Mouse (Mus musculus): ENCODE data around the gene Ms4a10. TPM values are rescaled to one million over a fixed set of nuclear protein-coding genes. Genes with fewer than 3 reads are reported as not detected.

The Ms4a10 gene
- polyA plus RNA-seq, 1 experiment from 2014 or later = not detected

GRCm38 (mm10) chr19:10952021-10952939, 22.2 kb downstream of the Ms4a10 start:
- H3K36me3 ChIP-seq = no peaks in the 10 kb centered on the region
- WGBS (ENCODE audit: insufficient replicate concordance) = 45% methylated on average over 11 of the region's 11 CpGs
- no peak overlapping the region for H3K4me3 ChIP-seq
- no peaks in the 10 kb centered on the region for H3K9me3 ChIP-seq (replicated peaks)
- H3K9ac ChIP-seq = no peak overlapping the region
- H3K4me2 ChIP-seq = no peak overlapping the region
- no peak overlapping the region for H3K27ac ChIP-seq
- ATAC-seq = no peak
- peaks cover 21% of the 10 kb centered on the region for H3K27me3 ChIP-seq (replicated peaks)
- peaks cover 23% of the 10 kb centered on the region for H3K4me1 ChIP-seq

GRCm38 (mm10) chr19:10949558-10949957, 24.9 kb downstream of the Ms4a10 start:
- WGBS (ENCODE audit: insufficient replicate concordance) = 27% methylated on average over 9 of the region's 9 CpGs
- Histone ChIP-seq H3K27ac (peak overlapping the region; percentile 72), H3K27me3 (replicated peaks) (peaks cover 12% of the 10 kb centered on the region), H3K4me3 (peak overlapping the region; percentile 76), H3K9me3 (replicated peaks) (no peaks in the 10 kb centered on the region), H3K4me2 (peak overlapping the region; percentile 88), H3K36me3 (peaks cover 22% of the 10 kb centered on the region), H3K9ac (peak overlapping the region; percentile 48), H3K4me1 (peaks cover 48% of the 10 kb centered on the region)
- 0 out of 2 replicates have a peak, but pooled peaks have one; percentile 6 for ATAC-seq

GRCm38 (mm10) chr19:10949112-10949511, 25.4 kb downstream of the Ms4a10 start, which contains the start of gene Ccdc86:
TSS of gene Ccdc86 (minus strand) at chr19:10949266.
- H3K4me1 ChIP-seq = peaks cover 48% of the 10 kb centered on the region

GRCm38 (mm10) chr19:10948416-10948815, 26.1 kb downstream of the Ms4a10 start:
- H3K27ac ChIP-seq = peak overlapping the region; percentile 2; the same call in 1 of the 2 replicates
- under 1% methylated on average over 20 of the region's 20 CpGs for WGBS (ENCODE audit: insufficient replicate concordance)

More at GRCm38 (mm10) chr19:10949112-10949511, 25.4 kb downstream of the Ms4a10 start, which contains the start of gene Ccdc86:
- 0% methylated on average over 30 of the region's 30 CpGs for WGBS (ENCODE audit: insufficient replicate concordance)
- no peaks in the 10 kb centered on the region for H3K9me3 ChIP-seq (replicated peaks)
- peak within 1 kb of the TSS; percentile 87 for H3K9ac ChIP-seq
- H3K4me3 ChIP-seq = peak within 1 kb of the TSS; percentile 76
- H3K27ac ChIP-seq = peak within 1 kb of the TSS; percentile 72
- H3K36me3 ChIP-seq = peaks cover 27% of the 10 kb centered on the region
- peak; percentile 96 for ATAC-seq
- peaks cover 11% of the 10 kb centered on the region for H3K27me3 ChIP-seq (replicated peaks)
- peak within 1 kb of the TSS; percentile 88 for H3K4me2 ChIP-seq

GRCm38 (mm10) chr19:10947219-10947618, 27.3 kb downstream of the Ms4a10 start:
- peak overlapping the region; percentile 88 for H3K4me2 ChIP-seq
- peaks cover 45% of the 10 kb centered on the region for H3K4me1 ChIP-seq
- ATAC-seq = no peak
- no peaks in the 10 kb centered on the region for H3K9me3 ChIP-seq (replicated peaks)
- no peak overlapping the region for H3K27ac ChIP-seq
- H3K4me3 ChIP-seq = peak overlapping the region; percentile 76
- H3K27me3 ChIP-seq (replicated peaks) = no peaks in the 10 kb centered on the region; the same call in 1 of the 2 replicates
- H3K9ac ChIP-seq = peak overlapping the region; percentile 87
- WGBS (ENCODE audit: insufficient replicate concordance) = 74% methylated on average over 5 of the region's 5 CpGs
- H3K36me3 ChIP-seq = peaks cover 46% of the 10 kb centered on the region

More at GRCm38 (mm10) chr19:10948416-10948815, 26.1 kb downstream of the Ms4a10 start:
- peaks cover 34% of the 10 kb centered on the region for H3K36me3 ChIP-seq
- peaks cover 6% of the 10 kb centered on the region; the same call in 1 of the 2 replicates for H3K27me3 ChIP-seq (replicated peaks)
- H3K4me3 ChIP-seq = peak overlapping the region; percentile 76
- H3K4me1 ChIP-seq = peaks cover 48% of the 10 kb centered on the region
- peak overlapping the region; percentile 87 for H3K9ac ChIP-seq
- no peaks in the 10 kb centered on the region for H3K9me3 ChIP-seq (replicated peaks)
- peak overlapping the region; percentile 88 for H3K4me2 ChIP-seq
- peak; percentile 1; the same call in 1 of the 2 replicates for ATAC-seq

GRCm38 (mm10) chr19:10946506-10946905, 28.0 kb downstream of the Ms4a10 start:
- ATAC-seq = no peak
- Histone ChIP-seq H3K9ac (peak overlapping the region; percentile 87), H3K27ac (no peak overlapping the region), H3K27me3 (replicated peaks) (no peaks in the 10 kb centered on the region), H3K4me2 (peak overlapping the region; percentile 88), H3K9me3 (replicated peaks) (no peaks in the 10 kb centered on the region), H3K4me3 (peak overlapping the region; percentile 76), H3K36me3 (peaks cover 53% of the 10 kb centered on the region), H3K4me1 (peaks cover 45% of the 10 kb centered on the region)
- WGBS (ENCODE audit: insufficient replicate concordance) = 64% methylated on average over 3 of the region's 3 CpGs

GRCm38 (mm10) chr19:10943955-10944354, 30.5 kb downstream of the Ms4a10 start:
- no peak overlapping the region for H3K4me3 ChIP-seq
- no peak for ATAC-seq
- no peak overlapping the region for H3K4me2 ChIP-seq
- H3K27me3 ChIP-seq (replicated peaks) = no peaks in the 10 kb centered on the region
- no peaks in the 10 kb centered on the region for H3K9me3 ChIP-seq (replicated peaks)
- H3K36me3 ChIP-seq = peaks cover 55% of the 10 kb centered on the region
- no peak overlapping the region for H3K9ac ChIP-seq
- 81% methylated on average over 3 of the region's 3 CpGs for WGBS (ENCODE audit: insufficient replicate concordance)
- H3K27ac ChIP-seq = no peak overlapping the region
- H3K4me1 ChIP-seq = peaks cover 57% of the 10 kb centered on the region

GRCm38 (mm10) chr19:10940801-10941457, 33.5 kb downstream of the Ms4a10 start:
- 8% methylated on average over 40 of the region's 40 CpGs for WGBS (ENCODE audit: insufficient replicate concordance)
- Histone ChIP-seq H3K4me2 (peak overlapping the region; percentile 92), H3K9me3 (replicated peaks) (no peaks in the 10 kb centered on the region), H3K4me3 (peak overlapping the region; percentile 50), H3K9ac (peak overlapping the region; percentile 67), H3K27me3 (replicated peaks) (no peaks in the 10 kb centered on the region), H3K27ac (peak overlapping the region; percentile 3; the same call in 1 of the 2 replicates), H3K36me3 (peaks cover 45% of the 10 kb centered on the region), H3K4me1 (peaks cover 53% of the 10 kb centered on the region)
- ATAC-seq = peak; percentile 52

- Histone ChIP-seq H3K4me3 (peak overlapping the region; percentile 50), H3K4me1 (peaks cover 48% of the 10 kb centered on the region), H3K27ac (peak overlapping the region; percentile 3; the same call in 1 of the 2 replicates), H3K4me2 (peak overlapping the region; percentile 92), H3K9ac (peak overlapping the region; percentile 67), H3K27me3 (replicated peaks) (no peaks in the 10 kb centered on the region), H3K36me3 (peaks cover 40% of the 10 kb centered on the region), H3K9me3 (replicated peaks) (no peaks in the 10 kb centered on the region)
- 19% methylated on average over 37 of the region's 37 CpGs for WGBS (ENCODE audit: insufficient replicate concordance)
- peak; percentile 74 for ATAC-seq
These were observed 34.2 kb downstream of the Ms4a10 start for GRCm38 (mm10) chr19:10940097-10940800.

- ATAC-seq = no peak
- H3K27ac ChIP-seq = no peak overlapping the region
- peaks cover 48% of the 10 kb centered on the region for H3K4me1 ChIP-seq
- H3K4me3 ChIP-seq = no peak overlapping the region
- no peaks in the 10 kb centered on the region for H3K9me3 ChIP-seq (replicated peaks)
- H3K9ac ChIP-seq = no peak overlapping the region
- WGBS (ENCODE audit: insufficient replicate concordance) = 19% methylated on average over 3 of the region's 3 CpGs
- no peak overlapping the region for H3K4me2 ChIP-seq
- peaks cover 25% of the 10 kb centered on the region for H3K36me3 ChIP-seq
- H3K27me3 ChIP-seq (replicated peaks) = 0 out of 2 replicates have a peak, but pooled peaks cover 7% of the 10 kb centered on the region
These were observed 35.7 kb downstream of the Ms4a10 start for GRCm38 (mm10) chr19:10938771-10939170.

- H3K4me1 ChIP-seq = peaks cover 48% of the 10 kb centered on the region
- no peak within 1 kb of the TSS for H3K9ac ChIP-seq
- H3K4me2 ChIP-seq = peak within 1 kb of the TSS; percentile 23
- peaks cover 9% of the 10 kb centered on the region for H3K36me3 ChIP-seq
- H3K9me3 ChIP-seq (replicated peaks) = no peaks in the 10 kb centered on the region
- H3K27ac ChIP-seq = 0 out of 2 replicates have a peak within 1 kb of the TSS, but pooled peaks have one; percentile 1
- H3K27me3 ChIP-seq (replicated peaks) = 0 out of 2 replicates have a peak, but pooled peaks cover 7% of the 10 kb centered on the region
- peak; percentile 75 for ATAC-seq
- H3K4me3 ChIP-seq = no peak within 1 kb of the TSS
- WGBS (ENCODE audit: insufficient replicate concordance) = 14% methylated on average over 5 of the region's 5 CpGs
These were observed 37.3 kb downstream of the Ms4a10 start, which contains the start of gene Ptgdr2 for GRCm38 (mm10) chr19:10937110-10937563. TSS of gene Ptgdr2 (plus strand) at chr19:10937160.

All from liver, embryonic 12.5 days (tissue).